Mouse (Mus musculus) megakaryocyte-erythroid progenitor cell, adult 5 weeks (primary cell): Measurements from ENCODE around the gene Ildr1. TPM values are rescaled to one million over a fixed set of nuclear protein-coding genes. Genes with fewer than 3 reads are reported as not detected.

Source experiments
- polyA plus RNA-seq: library from polyadenylated mRNA; stranded (reverse); fragments of >175 nt; gene quantifications from 2 replicates; pipeline ENCODE4 v1.2.3, GENCODE M21; 2012

Ildr1 gene
- polyA plus RNA-seq, result 0.32 and 0.44 TPM in 2 replicates

DNA sequence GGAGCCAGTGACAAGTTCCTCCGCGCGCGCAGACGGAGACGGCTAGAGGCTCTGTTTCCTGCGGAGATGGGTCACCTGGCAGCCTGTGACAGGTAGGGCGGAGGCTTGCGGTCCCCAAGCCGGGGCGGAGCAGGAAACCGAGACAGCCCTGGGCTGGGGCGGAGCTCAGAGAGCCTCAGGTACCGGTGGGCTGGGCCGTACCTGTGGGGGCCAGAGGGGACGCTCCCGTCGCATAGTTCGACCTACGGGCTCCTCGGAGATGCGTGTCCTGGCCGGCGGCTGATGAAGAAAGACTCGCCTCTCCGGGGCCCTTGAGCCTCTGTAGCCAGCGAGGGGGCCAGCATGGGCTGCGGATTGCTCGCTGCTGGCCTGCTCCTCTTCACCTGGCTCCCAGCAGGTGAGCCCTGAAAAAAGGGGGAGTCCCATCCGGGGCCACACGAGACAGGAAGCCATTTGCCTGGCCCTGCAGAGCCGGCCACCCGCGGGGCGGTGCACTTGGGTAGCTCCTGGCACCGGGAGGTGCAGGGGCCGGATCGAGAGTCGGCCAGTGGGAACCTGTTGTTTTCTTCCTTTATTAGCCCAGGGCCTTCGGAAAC lies at the start of gene Ildr1:
TSS of gene Ildr1 (plus strand) at position 161 of the 596 bp plus-strand sequence.

DNA sequence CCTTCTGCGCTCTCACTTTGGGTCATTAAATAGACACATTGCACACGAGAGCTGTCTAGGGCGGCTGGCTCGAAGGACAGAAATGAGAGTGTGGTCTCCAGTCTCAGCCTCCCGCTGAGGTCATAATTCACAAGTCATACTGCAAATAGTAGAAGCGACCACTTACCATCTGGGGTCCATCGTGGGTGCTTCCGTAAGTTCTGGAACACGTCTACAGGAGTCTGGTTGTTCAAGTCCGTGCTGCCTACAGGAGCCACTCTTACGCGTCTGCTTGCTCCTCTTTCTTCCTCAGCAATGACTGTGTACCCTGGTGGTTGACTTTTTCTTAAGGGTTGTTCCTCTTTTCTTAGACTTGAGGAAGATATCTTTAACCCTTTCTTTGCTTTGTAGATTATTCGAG lies 28.0 kb upstream of the Ildr1 start, which contains the start of gene Cd86:
TSS of gene Cd86 (minus strand) at position 300 of the 400 bp plus-strand sequence.

Other genes with a start within 250 kb of the Ildr1 start
- 0.38 TPM in 1 of 2 replicates, not detected in the other for gene Stfa3, start 238.6 kb upstream of the Ildr1 start, polyA plus RNA-seq
- gene Casr, start 131.8 kb upstream of the Ildr1 start, polyA plus RNA-seq, result not detected in 2 replicates
- gene Cd86, start 27.9 kb upstream of the Ildr1 start, polyA plus RNA-seq, result 0.28 and 0.30 TPM in 2 replicates
- 0.48 and 1.3 TPM in 2 replicates for gene Slc15a2, start 91.0 kb downstream of the Ildr1 start, polyA plus RNA-seq
- 2.1 and 4.8 TPM in 2 replicates for gene Iqcb1, start 134.4 kb downstream of the Ildr1 start, polyA plus RNA-seq
- 0.06 TPM in 2 replicates for gene Eaf2, start 181.0 kb downstream of the Ildr1 start, polyA plus RNA-seq
- gene Golgb1, start 181.2 kb downstream of the Ildr1 start, polyA plus RNA-seq, result 9.5 and 13.7 TPM in 2 replicates
- 129 and 152 TPM in 2 replicates for gene Hcls1, start 241.0 kb downstream of the Ildr1 start, polyA plus RNA-seq